Mouse (Mus musculus): ENCODE data around the gene Snrpd3.
"Not testable (repeated sequence)": the region's sequence is repeated elsewhere in the genome, so short reads cannot be mapped to it uniquely, and the experiment has no call there.

DNA sequence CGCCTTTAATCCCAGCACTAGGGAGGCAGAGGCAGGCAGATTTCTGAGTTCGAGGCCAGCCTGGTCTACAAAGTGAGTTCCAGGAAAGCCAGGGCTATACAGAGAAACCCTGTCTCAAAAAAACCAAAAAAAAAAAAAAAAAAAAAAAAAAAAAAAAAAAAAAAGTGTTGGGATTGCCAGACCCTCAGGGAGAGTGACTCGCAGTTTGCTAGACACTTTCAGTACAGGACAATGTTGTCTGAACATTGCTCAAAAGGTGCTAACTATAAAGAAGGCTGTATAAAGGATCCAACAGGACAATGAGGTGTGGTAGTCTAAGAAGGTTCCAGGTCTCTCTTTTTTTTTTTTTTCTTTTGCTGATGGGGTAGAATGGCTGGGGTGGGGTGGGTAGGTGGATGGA, 11.4 kb upstream of the Snrpd3 start:
- TF ChIP-seq POLR2A (IDR thresholded peaks at IDR 0.05; ENCODE audit: control insufficient read depth, low read depth, low read length); CTCF (IDR thresholded peaks at IDR 0.05; ENCODE audit: control insufficient read depth, insufficient read depth, insufficient replicate concordance, low read depth, low read length): not testable (repeated sequence)

Data from testis, adult 2 months (tissue).